Mouse (Mus musculus): Measurements from ENCODE around the gene Plcb4. TPM values are rescaled to one million over a fixed set of nuclear protein-coding genes. Genes with fewer than 3 reads are reported as not detected.
"Not testable (repeated sequence)": the region's sequence is repeated elsewhere in the genome, so short reads cannot be mapped to it uniquely, and the experiment has no call there.

Plcb4 gene
- polyA plus RNA-seq, 1 experiment from 2014 or later, result 25.3 TPM

DNA sequence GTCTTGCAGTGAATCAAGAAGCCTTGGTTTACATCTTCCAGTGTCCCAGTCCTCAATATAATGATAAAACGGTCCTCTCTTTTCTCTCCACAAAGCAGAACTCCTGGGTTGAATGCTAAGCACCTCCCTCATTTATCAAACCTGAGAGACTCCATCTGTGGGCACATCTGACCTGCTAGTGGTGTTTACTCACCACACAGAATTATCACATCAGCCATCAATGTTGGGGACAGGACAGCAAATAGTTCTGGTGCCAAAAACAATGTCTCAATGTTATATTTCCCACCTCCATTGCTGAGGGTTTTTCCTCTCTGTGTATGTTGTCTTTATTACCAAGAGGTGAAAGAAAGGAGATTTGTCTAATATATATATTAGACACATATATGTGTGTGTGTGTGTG, 321.6 kb downstream of the Plcb4 start:
- Histone ChIP-seq H3K9ac (ENCODE audit: low read length) (no peak overlapping the region), H3K27me3 (ENCODE audit: control insufficient read depth, insufficient read depth, low read length) (no peaks in the 10 kb centered on the region), H3K4me1 (ENCODE audit: control insufficient read depth, insufficient read depth, low read length) (no peaks in the 10 kb centered on the region), H3K4me2 (ENCODE audit: low read depth, low read length) (no peak overlapping the region), H3K27ac (ENCODE audit: low read length) (no peak overlapping the region), H3K4me3 (replicated peaks; ENCODE audit: low read length) (no peak overlapping the region), H3K36me3 (ENCODE audit: control insufficient read depth, insufficient read depth, low read length) (0 out of 2 replicates have a peak, but pooled peaks cover 2% of the 10 kb centered on the region), H3K9me3 (replicated peaks; ENCODE audit: control insufficient read depth, low read length) (no peaks in the 10 kb centered on the region)
- WGBS, result 13% methylated on average over 1 of the region's 1 CpGs
- ATAC-seq (ENCODE audit: insufficient read depth, low FRiP score), result no peak

DNA sequence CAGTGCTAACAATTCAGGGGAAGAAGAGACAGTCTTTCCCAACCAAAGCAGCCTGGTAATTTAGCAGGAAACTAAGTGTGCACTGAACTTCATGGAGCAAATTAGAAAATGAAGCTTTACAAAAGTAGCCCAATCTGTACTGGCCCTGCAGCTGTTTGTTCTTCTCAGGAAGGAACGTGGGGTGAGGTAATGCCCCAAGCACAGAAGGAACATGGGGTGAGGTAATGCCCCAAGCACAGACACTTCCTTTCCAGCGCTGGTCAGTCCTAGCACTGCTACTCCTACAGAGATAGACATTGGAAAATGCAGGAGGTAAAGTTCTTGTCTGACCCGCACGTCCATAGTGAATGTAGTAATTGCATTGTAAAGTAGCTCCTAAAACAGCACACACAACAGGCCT, 325.2 kb downstream of the Plcb4 start:
- Histone ChIP-seq H3K4me2 (ENCODE audit: low read depth, low read length) (no peak overlapping the region), H3K4me3 (replicated peaks; ENCODE audit: low read length) (no peak overlapping the region), H3K27ac (ENCODE audit: low read length) (no peak overlapping the region), H3K36me3 (ENCODE audit: control insufficient read depth, insufficient read depth, low read length) (0 out of 2 replicates have a peak, but pooled peaks cover 2% of the 10 kb centered on the region), H3K9me3 (replicated peaks; ENCODE audit: control insufficient read depth, low read length) (no peaks in the 10 kb centered on the region), H3K27me3 (ENCODE audit: control insufficient read depth, insufficient read depth, low read length) (no peaks in the 10 kb centered on the region), H3K9ac (ENCODE audit: low read length) (no peak overlapping the region), H3K4me1 (ENCODE audit: control insufficient read depth, insufficient read depth, low read length) (no peaks in the 10 kb centered on the region)
- no peak for ATAC-seq (ENCODE audit: insufficient read depth, low FRiP score)
- 76% methylated on average over 4 of the region's 4 CpGs for WGBS

GRCm38 (mm10) chr2:135985536-135986265, 326.9 kb downstream of the Plcb4 start:
- 0 out of 2 replicates have a peak, but pooled peaks cover 2% of the 10 kb centered on the region for H3K36me3 ChIP-seq (ENCODE audit: control insufficient read depth, insufficient read depth, low read length)
- WGBS, result 88% methylated on average over 15 of the region's 15 CpGs
- H3K4me2 ChIP-seq (ENCODE audit: low read depth, low read length), result no peak overlapping the region
- H3K9me3 ChIP-seq (replicated peaks; ENCODE audit: control insufficient read depth, low read length), result no peaks in the 10 kb centered on the region
- no peak overlapping the region for H3K9ac ChIP-seq (ENCODE audit: low read length)
- no peaks in the 10 kb centered on the region for H3K4me1 ChIP-seq (ENCODE audit: control insufficient read depth, insufficient read depth, low read length)
- no peak overlapping the region for H3K27ac ChIP-seq (ENCODE audit: low read length)
- H3K4me3 ChIP-seq (replicated peaks; ENCODE audit: low read length), result no peak overlapping the region
- no peaks in the 10 kb centered on the region for H3K27me3 ChIP-seq (ENCODE audit: control insufficient read depth, insufficient read depth, low read length)
- no peak for ATAC-seq (ENCODE audit: insufficient read depth, low FRiP score)

- not testable (repeated sequence) for H3K4me2 ChIP-seq (ENCODE audit: low read depth, low read length); H3K9ac ChIP-seq (ENCODE audit: low read length); ATAC-seq (ENCODE audit: insufficient read depth, low FRiP score); H3K27ac ChIP-seq (ENCODE audit: low read length); H3K4me3 ChIP-seq (replicated peaks; ENCODE audit: low read length); H3K27me3 ChIP-seq (ENCODE audit: control insufficient read depth, insufficient read depth, low read length); H3K9me3 ChIP-seq (replicated peaks; ENCODE audit: control insufficient read depth, low read length); H3K4me1 ChIP-seq (ENCODE audit: control insufficient read depth, insufficient read depth, low read length); H3K36me3 ChIP-seq (ENCODE audit: control insufficient read depth, insufficient read depth, low read length)
These were observed 329.7 kb downstream of the Plcb4 start for GRCm38 (mm10) chr2:135988475-135988874.

- H3K9ac ChIP-seq (ENCODE audit: low read length); H3K4me1 ChIP-seq (ENCODE audit: control insufficient read depth, insufficient read depth, low read length); H3K36me3 ChIP-seq (ENCODE audit: control insufficient read depth, insufficient read depth, low read length); H3K9me3 ChIP-seq (replicated peaks; ENCODE audit: control insufficient read depth, low read length); ATAC-seq (ENCODE audit: insufficient read depth, low FRiP score); H3K27me3 ChIP-seq (ENCODE audit: control insufficient read depth, insufficient read depth, low read length); H3K4me2 ChIP-seq (ENCODE audit: low read depth, low read length); H3K4me3 ChIP-seq (replicated peaks; ENCODE audit: low read length); H3K27ac ChIP-seq (ENCODE audit: low read length): not testable (repeated sequence)
- WGBS, result 48% methylated on average over 10 of the region's 10 CpGs
These were observed 331.9 kb downstream of the Plcb4 start for GRCm38 (mm10) chr2:135990686-135991085.

DNA sequence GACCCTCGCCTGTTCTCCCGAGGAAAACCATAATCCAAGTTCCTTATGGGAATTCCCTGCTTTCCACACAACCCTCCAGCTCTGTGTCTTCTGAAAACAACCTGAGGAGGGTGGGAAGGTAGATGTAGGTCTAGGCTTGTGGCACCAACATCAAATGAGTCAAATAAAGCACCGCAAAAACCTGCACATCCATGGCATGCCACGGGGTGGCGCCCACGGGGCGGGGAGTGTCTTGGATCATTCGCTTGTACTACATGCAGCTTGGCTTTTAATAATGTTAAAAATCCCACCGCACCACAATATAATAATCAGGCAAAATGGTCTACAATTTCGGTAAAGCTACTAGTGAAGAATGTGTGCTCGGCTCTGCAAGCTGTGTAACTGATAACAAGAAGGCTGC, 334.5 kb downstream of the Plcb4 start:
- H3K36me3 ChIP-seq (ENCODE audit: control insufficient read depth, insufficient read depth, low read length), result no peaks in the 10 kb centered on the region
- no peaks in the 10 kb centered on the region for H3K4me1 ChIP-seq (ENCODE audit: control insufficient read depth, insufficient read depth, low read length)
- ATAC-seq (ENCODE audit: insufficient read depth, low FRiP score), result no peak
- no peak overlapping the region for H3K27ac ChIP-seq (ENCODE audit: low read length)
- H3K9me3 ChIP-seq (replicated peaks; ENCODE audit: control insufficient read depth, low read length), result no peaks in the 10 kb centered on the region
- H3K27me3 ChIP-seq (ENCODE audit: control insufficient read depth, insufficient read depth, low read length), result no peaks in the 10 kb centered on the region
- 80% methylated on average over 11 of the region's 11 CpGs for WGBS
- no peak overlapping the region for H3K9ac ChIP-seq (ENCODE audit: low read length)
- no peak overlapping the region for H3K4me2 ChIP-seq (ENCODE audit: low read depth, low read length)
- H3K4me3 ChIP-seq (replicated peaks; ENCODE audit: low read length), result no peak overlapping the region

DNA sequence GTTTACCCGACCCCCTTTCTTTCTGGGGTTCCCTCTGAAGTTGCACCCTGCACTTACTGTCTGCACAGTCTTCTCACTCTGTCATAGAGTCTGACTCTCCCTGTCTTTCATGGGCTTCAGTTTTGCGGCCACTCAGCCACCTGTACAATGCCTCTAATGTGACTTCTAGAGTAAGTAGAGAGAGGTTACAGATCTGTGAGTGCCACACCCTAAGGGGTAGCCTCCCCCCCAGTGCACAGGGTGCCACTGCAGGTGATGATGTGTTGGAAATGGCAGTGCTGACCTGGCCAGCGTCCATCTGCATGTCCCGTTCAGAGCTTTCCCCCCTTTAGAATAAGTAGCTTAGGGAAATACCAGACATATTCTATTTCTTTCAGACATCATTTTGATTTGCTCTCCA, 336.4 kb downstream of the Plcb4 start:
- no peak for ATAC-seq (ENCODE audit: insufficient read depth, low FRiP score)
- WGBS, result 86% methylated on average over 4 of the region's 4 CpGs
- Histone ChIP-seq H3K27ac (ENCODE audit: low read length) (no peak overlapping the region), H3K36me3 (ENCODE audit: control insufficient read depth, insufficient read depth, low read length) (no peaks in the 10 kb centered on the region), H3K27me3 (ENCODE audit: control insufficient read depth, insufficient read depth, low read length) (no peaks in the 10 kb centered on the region), H3K4me1 (ENCODE audit: control insufficient read depth, insufficient read depth, low read length) (no peaks in the 10 kb centered on the region), H3K9ac (ENCODE audit: low read length) (no peak overlapping the region), H3K4me2 (ENCODE audit: low read depth, low read length) (no peak overlapping the region), H3K9me3 (replicated peaks; ENCODE audit: control insufficient read depth, low read length) (no peaks in the 10 kb centered on the region), H3K4me3 (replicated peaks; ENCODE audit: low read length) (no peak overlapping the region)

DNA sequence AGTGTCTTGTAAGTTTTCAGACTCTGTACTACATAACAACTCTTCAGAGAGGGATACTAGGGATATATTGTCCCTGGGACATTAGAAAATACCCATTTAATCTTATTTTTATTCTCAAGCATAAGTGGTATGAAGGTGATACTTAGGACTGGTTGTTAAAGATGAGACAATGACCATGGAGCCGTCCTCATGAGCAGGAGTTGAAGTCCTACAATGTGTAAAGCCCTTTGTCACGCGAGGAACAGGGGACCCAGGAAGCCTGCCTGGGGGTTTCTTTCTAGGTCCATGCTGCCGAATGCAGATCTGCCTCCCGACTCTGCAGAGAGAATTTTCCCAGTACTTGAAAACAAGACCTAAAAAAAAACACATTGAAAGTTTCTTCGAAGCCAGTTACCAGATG, 338.1 kb downstream of the Plcb4 start:
- 81% methylated on average over 6 of the region's 6 CpGs for WGBS
- H3K27ac ChIP-seq (ENCODE audit: low read length), result no peak overlapping the region
- ATAC-seq (ENCODE audit: insufficient read depth, low FRiP score), result no peak

GRCm38 (mm10) chr2:135997361-135998150, 338.7 kb downstream of the Plcb4 start:
- Histone ChIP-seq H3K27ac (ENCODE audit: low read length) (no peak overlapping the region), H3K4me2 (ENCODE audit: low read depth, low read length) (no peak overlapping the region), H3K36me3 (ENCODE audit: control insufficient read depth, insufficient read depth, low read length) (no peaks in the 10 kb centered on the region), H3K9ac (ENCODE audit: low read length) (no peak overlapping the region), H3K27me3 (ENCODE audit: control insufficient read depth, insufficient read depth, low read length) (no peaks in the 10 kb centered on the region), H3K4me3 (replicated peaks; ENCODE audit: low read length) (no peak overlapping the region), H3K4me1 (ENCODE audit: control insufficient read depth, insufficient read depth, low read length) (no peaks in the 10 kb centered on the region), H3K9me3 (replicated peaks; ENCODE audit: control insufficient read depth, low read length) (no peaks in the 10 kb centered on the region)
- 77% methylated on average over 18 of the region's 18 CpGs for WGBS
- ATAC-seq (ENCODE audit: insufficient read depth, low FRiP score), result no peak

More for the DNA sequence above, 338.1 kb downstream of the Plcb4 start:
- H3K4me2 ChIP-seq (ENCODE audit: low read depth, low read length), result no peak overlapping the region
- H3K9ac ChIP-seq (ENCODE audit: low read length), result no peak overlapping the region
- H3K9me3 ChIP-seq (replicated peaks; ENCODE audit: control insufficient read depth, low read length), result no peaks in the 10 kb centered on the region
- no peaks in the 10 kb centered on the region for H3K27me3 ChIP-seq (ENCODE audit: control insufficient read depth, insufficient read depth, low read length)
- no peaks in the 10 kb centered on the region for H3K36me3 ChIP-seq (ENCODE audit: control insufficient read depth, insufficient read depth, low read length)
- no peaks in the 10 kb centered on the region for H3K4me1 ChIP-seq (ENCODE audit: control insufficient read depth, insufficient read depth, low read length)
- no peak overlapping the region for H3K4me3 ChIP-seq (replicated peaks; ENCODE audit: low read length)

All from stomach, embryonic 16.5 days (tissue).